Mouse (Mus musculus): ENCODE results near the gene Gm21958. TPM values are rescaled to one million over a fixed set of nuclear protein-coding genes. Genes with fewer than 3 reads are reported as not detected.

Gm21958 gene
- polyA plus RNA-seq (2015; fragmentation: Nextera tagmentation; extraction: Ambion mirVana) = not detected in 2 replicates

DNA sequence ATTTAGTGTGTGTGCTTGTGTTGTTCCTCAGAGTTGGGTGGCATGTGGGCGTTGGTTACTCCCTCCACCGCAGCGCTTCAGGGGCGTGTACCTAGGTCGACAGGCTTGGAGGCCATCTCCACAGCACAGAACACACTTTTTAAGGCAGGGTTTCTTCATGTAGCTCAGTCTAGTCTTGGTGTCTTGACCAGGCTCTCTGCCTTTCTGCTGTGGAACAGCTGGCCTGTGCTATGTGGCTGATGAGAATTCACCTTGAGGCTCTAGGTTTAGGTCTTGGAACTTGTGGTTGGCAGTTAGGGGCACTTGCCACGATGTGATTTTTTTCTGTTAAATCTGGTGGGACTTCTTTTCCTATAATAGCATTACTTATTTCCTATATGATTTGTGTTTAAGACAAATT, at the start of gene Gm21958:
TSS of gene Gm21958 (minus strand) at position 101 of the 400 bp plus-strand sequence.
- H3K4me3 ChIP-seq (replicated peaks; ENCODE audit: low read length) = no peak within 1 kb of the TSS
- peaks cover 43% of the 10 kb centered on the region for H3K36me3 ChIP-seq (ENCODE audit: control insufficient read depth, insufficient read depth)
- H3K27ac ChIP-seq (ENCODE audit: low read length) = no peak within 1 kb of the TSS
- H3K27me3 ChIP-seq (replicated peaks; ENCODE audit: control insufficient read depth, insufficient read depth, low read length) = no peaks in the 10 kb centered on the region
- ATAC-seq = no peak
- WGBS = 92% methylated on average over 6 of the region's 6 CpGs
- no peaks in the 10 kb centered on the region for H3K4me1 ChIP-seq (replicated peaks; ENCODE audit: control insufficient read depth, insufficient read depth, low read length)
- no peaks in the 10 kb centered on the region for H3K9me3 ChIP-seq (ENCODE audit: control insufficient read depth, low read length)
- H3K9ac ChIP-seq (replicated peaks; ENCODE audit: low read depth, low read length) = no peak within 1 kb of the TSS
- H3K4me2 ChIP-seq (ENCODE audit: low read length) = no peak within 1 kb of the TSS

DNA sequence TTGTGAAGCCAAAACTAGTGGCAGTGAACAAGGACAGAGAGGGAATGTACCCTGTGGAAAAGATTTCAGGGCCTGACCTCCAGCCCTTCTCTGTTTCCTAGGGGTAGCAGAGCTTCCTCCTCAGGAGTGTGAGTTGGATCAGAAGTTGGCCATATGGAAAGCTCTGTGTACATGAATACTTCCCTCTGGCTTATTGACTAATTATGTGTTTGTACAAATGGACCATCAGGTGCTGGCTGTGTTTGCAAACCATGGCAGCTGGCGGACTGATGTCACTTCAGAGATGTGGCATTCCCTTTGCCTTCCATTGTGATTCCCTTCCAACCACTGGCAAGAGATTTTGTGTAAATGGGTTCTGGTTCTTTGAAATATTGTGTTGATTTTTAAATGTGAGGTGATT, 47.1 kb upstream of the Gm21958 start:
- 71% methylated on average over 1 of the region's 1 CpGs for WGBS
- peaks cover 3% of the 10 kb centered on the region for H3K4me1 ChIP-seq (replicated peaks; ENCODE audit: control insufficient read depth, insufficient read depth, low read length)

DNA sequence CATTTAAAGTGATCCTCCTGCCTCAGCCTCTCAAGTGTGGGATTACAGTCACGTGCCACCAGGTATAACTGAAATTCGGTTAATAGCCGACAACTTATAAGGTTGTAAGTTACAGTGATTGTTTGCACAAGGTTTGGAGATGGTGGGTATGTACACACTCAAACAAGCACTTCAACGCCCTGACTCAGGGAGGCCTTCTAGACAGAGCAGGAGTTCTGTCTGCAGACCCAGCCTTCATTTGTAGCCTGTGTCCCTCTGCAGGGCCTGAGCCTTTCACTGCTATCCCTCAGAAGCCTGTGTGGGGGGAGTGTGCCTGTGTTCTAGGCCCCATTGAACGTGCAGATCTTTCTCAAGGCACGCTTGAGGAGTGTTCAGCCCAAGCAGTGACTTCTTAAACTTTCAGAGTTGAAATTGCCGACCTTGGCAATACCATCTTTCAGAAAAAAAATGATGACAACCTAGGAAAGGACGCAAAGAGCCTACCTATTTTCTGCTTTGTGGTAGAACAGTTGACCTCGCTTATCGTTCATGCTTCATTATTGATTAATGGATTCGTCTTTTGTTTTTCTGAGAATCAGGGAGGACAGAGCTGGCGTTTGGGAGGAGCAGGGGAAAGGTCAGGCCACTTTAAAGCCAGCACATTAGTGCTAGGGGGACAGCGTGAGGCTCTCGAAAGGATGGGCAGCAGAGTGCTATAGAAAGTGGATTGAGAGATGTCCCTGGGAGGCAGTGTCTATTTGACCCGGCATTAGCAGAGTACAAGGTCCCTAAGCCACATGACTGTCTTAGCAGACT, 46.4 kb upstream of the Gm21958 start:
- Histone ChIP-seq H3K27ac (ENCODE audit: low read length) (no peak overlapping the region), H3K27me3 (replicated peaks; ENCODE audit: control insufficient read depth, insufficient read depth, low read length) (peaks cover 3% of the 10 kb centered on the region; the same call in 1 of the 2 replicates), H3K36me3 (ENCODE audit: control insufficient read depth, insufficient read depth) (no peaks in the 10 kb centered on the region), H3K4me1 (replicated peaks; ENCODE audit: control insufficient read depth, insufficient read depth, low read length) (peaks cover 10% of the 10 kb centered on the region), H3K4me3 (replicated peaks; ENCODE audit: low read length) (no peak overlapping the region), H3K4me2 (ENCODE audit: low read length) (no peak overlapping the region), H3K9me3 (ENCODE audit: control insufficient read depth, low read length) (no peaks in the 10 kb centered on the region), H3K9ac (replicated peaks; ENCODE audit: low read depth, low read length) (no peak overlapping the region)
- no peak for ATAC-seq
- 76% methylated on average over 15 of the region's 15 CpGs for WGBS

More for the DNA sequence above, 47.1 kb upstream of the Gm21958 start:
- H3K36me3 ChIP-seq (ENCODE audit: control insufficient read depth, insufficient read depth) = no peaks in the 10 kb centered on the region
- no peak overlapping the region for H3K27ac ChIP-seq (ENCODE audit: low read length)
- H3K4me3 ChIP-seq (replicated peaks; ENCODE audit: low read length) = no peak overlapping the region
- no peak overlapping the region for H3K4me2 ChIP-seq (ENCODE audit: low read length)
- ATAC-seq = no peak
- no peak overlapping the region for H3K9ac ChIP-seq (replicated peaks; ENCODE audit: low read depth, low read length)
- H3K27me3 ChIP-seq (replicated peaks; ENCODE audit: control insufficient read depth, insufficient read depth, low read length) = peaks cover 3% of the 10 kb centered on the region; the same call in 1 of the 2 replicates
- H3K9me3 ChIP-seq (ENCODE audit: control insufficient read depth, low read length) = no peaks in the 10 kb centered on the region

DNA sequence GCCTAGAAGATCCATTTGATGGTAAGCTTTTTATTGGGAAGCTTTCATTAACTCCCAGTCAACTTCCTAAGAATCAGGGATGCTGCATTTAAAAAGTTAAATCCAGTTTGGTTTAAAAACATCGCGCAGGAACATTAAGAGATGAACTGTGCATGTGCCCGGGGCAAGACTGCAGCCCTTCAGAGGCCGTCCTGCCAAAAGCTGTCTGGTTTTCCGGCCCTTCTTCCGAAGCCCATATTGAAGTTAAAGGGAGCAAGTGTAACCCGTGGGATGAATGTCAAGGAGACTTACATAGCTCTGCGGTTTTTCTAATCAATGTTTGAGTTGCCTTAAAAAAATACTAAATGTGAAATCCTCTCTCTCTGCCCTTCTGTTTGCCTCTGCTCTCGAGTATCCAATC, 45.1 kb upstream of the Gm21958 start:
- Histone ChIP-seq H3K9ac (replicated peaks; ENCODE audit: low read depth, low read length) (no peak overlapping the region), H3K9me3 (ENCODE audit: control insufficient read depth, low read length) (no peaks in the 10 kb centered on the region), H3K27me3 (replicated peaks; ENCODE audit: control insufficient read depth, insufficient read depth, low read length) (peaks cover 6% of the 10 kb centered on the region; the same call in 1 of the 2 replicates), H3K4me3 (replicated peaks; ENCODE audit: low read length) (no peak overlapping the region), H3K4me2 (ENCODE audit: low read length) (no peak overlapping the region), H3K4me1 (replicated peaks; ENCODE audit: control insufficient read depth, insufficient read depth, low read length) (peaks cover 14% of the 10 kb centered on the region), H3K36me3 (ENCODE audit: control insufficient read depth, insufficient read depth) (no peaks in the 10 kb centered on the region), H3K27ac (ENCODE audit: low read length) (no peak overlapping the region)
- WGBS = 83% methylated on average over 9 of the region's 9 CpGs
- no peak for ATAC-seq

DNA sequence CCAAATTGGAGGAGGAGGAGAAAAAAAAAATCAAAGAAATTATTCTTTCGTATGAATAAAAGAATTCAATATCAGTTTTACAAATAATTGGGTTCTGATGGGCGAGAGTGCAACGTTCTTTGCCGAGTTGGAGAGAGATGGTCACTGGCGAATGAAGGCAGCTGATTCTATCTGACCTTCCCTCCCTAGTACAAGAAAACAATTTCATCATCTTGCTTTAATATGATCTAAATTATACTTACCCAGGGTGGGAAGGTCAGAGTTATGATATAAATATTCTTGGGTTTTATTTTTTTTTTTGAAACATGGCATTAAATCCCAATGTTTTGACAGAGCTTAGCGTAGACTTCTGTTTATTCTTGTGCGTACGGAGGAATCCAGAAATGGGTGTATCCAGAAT, 43.3 kb upstream of the Gm21958 start:
- no peak overlapping the region for H3K4me3 ChIP-seq (replicated peaks; ENCODE audit: low read length)
- no peaks in the 10 kb centered on the region for H3K9me3 ChIP-seq (ENCODE audit: control insufficient read depth, low read length)
- peaks cover 6% of the 10 kb centered on the region; the same call in 1 of the 2 replicates for H3K27me3 ChIP-seq (replicated peaks; ENCODE audit: control insufficient read depth, insufficient read depth, low read length)
- H3K9ac ChIP-seq (replicated peaks; ENCODE audit: low read depth, low read length) = no peak overlapping the region
- H3K4me1 ChIP-seq (replicated peaks; ENCODE audit: control insufficient read depth, insufficient read depth, low read length) = peaks cover 14% of the 10 kb centered on the region
- ATAC-seq = no peak
- no peak overlapping the region for H3K27ac ChIP-seq (ENCODE audit: low read length)
- WGBS = 85% methylated on average over 8 of the region's 8 CpGs
- no peak overlapping the region for H3K4me2 ChIP-seq (ENCODE audit: low read length)
- H3K36me3 ChIP-seq (ENCODE audit: control insufficient read depth, insufficient read depth) = no peaks in the 10 kb centered on the region

DNA sequence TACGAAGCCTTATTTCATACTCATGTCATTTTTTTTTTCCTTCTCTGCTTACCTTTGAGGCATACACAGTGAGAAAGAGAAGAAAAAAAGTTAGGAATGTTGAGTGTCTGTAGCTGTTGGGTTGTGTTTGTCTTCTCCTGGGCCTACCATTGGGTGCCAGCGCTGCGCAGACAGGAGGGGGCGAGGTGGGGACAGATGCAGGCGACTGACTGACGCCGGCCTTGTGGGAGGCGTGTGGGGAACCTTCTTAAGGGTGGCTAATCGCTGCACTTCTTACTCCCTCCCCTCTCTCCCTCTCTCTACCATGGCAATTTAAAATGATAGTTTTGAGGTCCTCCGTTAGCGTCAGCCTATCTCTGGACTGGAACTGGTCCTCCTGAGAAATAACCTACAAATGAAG, 41.9 kb upstream of the Gm21958 start:
- H3K9ac ChIP-seq (replicated peaks; ENCODE audit: low read depth, low read length) = peak overlapping the region; percentile 68; the same call in 1 of the 2 replicates
- peak; percentile 59 for ATAC-seq
- under 1% methylated on average over 11 of the region's 11 CpGs for WGBS

DNA sequence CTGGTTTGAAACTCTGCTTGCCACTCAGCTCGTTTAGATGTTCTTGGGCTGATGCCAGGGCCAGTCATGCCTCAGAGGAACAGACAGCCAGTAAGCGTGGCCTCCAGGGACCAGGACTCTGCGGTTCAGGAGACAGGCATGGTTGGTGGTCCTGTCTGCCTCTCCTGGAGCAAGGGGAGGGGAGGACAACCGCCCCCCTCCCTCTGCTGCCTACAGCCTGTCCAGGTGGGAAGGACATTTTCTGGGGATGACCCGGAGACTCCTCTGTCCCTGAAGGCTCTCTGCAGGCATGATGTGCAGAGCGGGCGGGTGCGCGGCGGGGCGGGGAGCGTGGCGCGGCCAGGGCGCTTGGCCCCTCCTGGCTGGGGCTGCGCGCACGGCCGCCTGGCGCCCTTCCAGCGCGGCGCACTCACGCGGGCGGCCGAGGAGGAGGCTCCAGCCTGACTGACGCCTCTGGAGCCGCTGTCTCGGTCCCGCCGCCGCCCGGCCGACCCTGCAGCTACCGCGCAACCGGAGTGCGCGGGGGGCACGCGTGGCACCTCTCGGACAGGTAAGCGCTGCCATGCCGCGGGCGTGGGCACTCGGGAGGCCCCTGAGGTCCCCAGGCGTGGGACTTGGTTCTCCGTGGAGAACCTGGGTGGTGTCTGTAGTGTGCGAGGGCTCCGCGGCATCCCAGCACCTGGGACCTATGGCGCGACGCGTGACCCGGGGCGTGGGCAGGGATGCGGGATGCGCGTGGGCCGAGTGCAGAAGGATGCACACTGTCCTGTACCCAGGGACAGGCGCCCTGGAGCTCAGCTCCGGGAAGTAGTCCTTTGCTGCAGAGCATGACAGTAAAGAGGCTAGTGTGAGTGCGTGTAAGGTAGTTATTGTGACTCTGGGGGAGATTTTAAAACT, 41.2 kb upstream of the Gm21958 start, which contains the start of gene Smad9:
TSS of gene Smad9 (plus strand) at position 438 of the 897 bp plus-strand sequence.
- peak; percentile 75 for ATAC-seq
- Histone ChIP-seq H3K4me3 (replicated peaks; ENCODE audit: low read length) (peak within 1 kb of the TSS; percentile 59), H3K4me2 (ENCODE audit: low read length) (peak within 1 kb of the TSS; percentile 100), H3K9me3 (ENCODE audit: control insufficient read depth, low read length) (no peaks in the 10 kb centered on the region), H3K9ac (replicated peaks; ENCODE audit: low read depth, low read length) (peak within 1 kb of the TSS; percentile 68), H3K27ac (ENCODE audit: low read length) (no peak within 1 kb of the TSS), H3K36me3 (ENCODE audit: control insufficient read depth, insufficient read depth) (0 out of 2 replicates have a peak, but pooled peaks cover 1% of the 10 kb centered on the region), H3K27me3 (replicated peaks; ENCODE audit: control insufficient read depth, insufficient read depth, low read length) (peaks cover 6% of the 10 kb centered on the region; the same call in 1 of the 2 replicates), H3K4me1 (replicated peaks; ENCODE audit: control insufficient read depth, insufficient read depth, low read length) (peaks cover 14% of the 10 kb centered on the region)
- WGBS = under 1% methylated on average over 61 of the region's 66 CpGs

More for the DNA sequence above, 41.9 kb upstream of the Gm21958 start:
- Histone ChIP-seq H3K27ac (ENCODE audit: low read length) (no peak overlapping the region), H3K4me2 (ENCODE audit: low read length) (peak overlapping the region; percentile 100), H3K27me3 (replicated peaks; ENCODE audit: control insufficient read depth, insufficient read depth, low read length) (peaks cover 6% of the 10 kb centered on the region; the same call in 1 of the 2 replicates), H3K9me3 (ENCODE audit: control insufficient read depth, low read length) (no peaks in the 10 kb centered on the region), H3K4me1 (replicated peaks; ENCODE audit: control insufficient read depth, insufficient read depth, low read length) (peaks cover 14% of the 10 kb centered on the region), H3K4me3 (replicated peaks; ENCODE audit: low read length) (peak overlapping the region; percentile 59), H3K36me3 (ENCODE audit: control insufficient read depth, insufficient read depth) (no peaks in the 10 kb centered on the region)

DNA sequence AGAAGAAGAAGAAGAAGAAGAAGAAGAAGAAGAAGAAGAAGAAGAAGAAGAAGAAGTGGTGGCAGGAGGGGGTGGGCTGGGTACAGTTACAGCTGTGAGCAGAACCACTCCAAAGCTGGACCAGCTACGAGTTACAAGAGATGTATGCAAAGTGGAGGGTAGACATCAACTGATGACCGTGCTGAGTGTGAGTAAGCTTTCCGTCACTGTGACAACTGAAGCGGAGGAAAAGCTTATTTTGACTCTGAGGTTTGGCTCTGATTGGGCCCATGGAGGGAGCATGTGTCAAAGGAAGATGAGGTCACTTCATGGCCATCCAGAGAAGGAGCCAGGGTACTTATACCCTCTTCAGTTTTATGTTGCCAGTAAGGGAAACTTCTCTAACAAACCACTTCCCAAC, 39.3 kb upstream of the Gm21958 start:
- Histone ChIP-seq H3K4me1 (replicated peaks; ENCODE audit: control insufficient read depth, insufficient read depth, low read length) (peaks cover 14% of the 10 kb centered on the region), H3K9ac (replicated peaks; ENCODE audit: low read depth, low read length) (no peak overlapping the region), H3K36me3 (ENCODE audit: control insufficient read depth, insufficient read depth) (peaks cover 15% of the 10 kb centered on the region; the same call in 1 of the 2 replicates), H3K9me3 (ENCODE audit: control insufficient read depth, low read length) (no peaks in the 10 kb centered on the region), H3K4me3 (replicated peaks; ENCODE audit: low read length) (no peak overlapping the region), H3K27me3 (replicated peaks; ENCODE audit: control insufficient read depth, insufficient read depth, low read length) (peaks cover 6% of the 10 kb centered on the region; the same call in 1 of the 2 replicates), H3K4me2 (ENCODE audit: low read length) (no peak overlapping the region), H3K27ac (ENCODE audit: low read length) (no peak overlapping the region)
- ATAC-seq = no peak
- WGBS = 78% methylated on average over 4 of the region's 4 CpGs

DNA sequence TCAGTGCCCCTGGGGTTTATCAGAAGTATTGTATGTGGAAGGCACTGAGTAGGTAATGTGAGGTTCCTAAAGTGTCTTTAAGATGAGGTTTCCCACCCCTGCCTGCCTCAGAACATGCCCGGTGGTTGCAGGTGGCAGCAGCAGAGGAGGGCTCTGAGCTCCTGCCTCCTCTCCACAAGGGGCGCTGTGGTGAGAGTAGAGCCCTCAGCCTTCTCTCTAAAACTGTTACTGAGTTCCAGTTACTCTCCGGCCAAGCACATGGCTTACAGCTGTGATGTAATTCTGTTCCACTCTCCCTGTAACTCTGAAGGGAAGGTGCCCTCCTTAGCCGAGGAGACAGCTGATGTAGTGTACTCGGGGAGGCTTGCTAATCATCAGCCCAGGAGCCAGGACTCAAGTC, 31.6 kb upstream of the Gm21958 start:
- Histone ChIP-seq H3K27ac (ENCODE audit: low read length) (no peak overlapping the region), H3K4me2 (ENCODE audit: low read length) (no peak overlapping the region), H3K9me3 (ENCODE audit: control insufficient read depth, low read length) (no peaks in the 10 kb centered on the region), H3K9ac (replicated peaks; ENCODE audit: low read depth, low read length) (no peak overlapping the region), H3K36me3 (ENCODE audit: control insufficient read depth, insufficient read depth) (peaks cover 70% of the 10 kb centered on the region), H3K27me3 (replicated peaks; ENCODE audit: control insufficient read depth, insufficient read depth, low read length) (no peaks in the 10 kb centered on the region), H3K4me1 (replicated peaks; ENCODE audit: control insufficient read depth, insufficient read depth, low read length) (no peaks in the 10 kb centered on the region), H3K4me3 (replicated peaks; ENCODE audit: low read length) (no peak overlapping the region)
- 0 out of 2 replicates have a peak, but pooled peaks have one; percentile 20 for ATAC-seq
- 56% methylated on average over 5 of the region's 5 CpGs for whole genome bisulfite sequencing

Measured in forebrain, embryonic 16.5 days (tissue).